18 mouse cellular contexts compared by ENCODE assay signal in genomic region chr16:51811073-51811472, GRCm38 (mm10).
"Had no signal": no experiment of that assay in that cellular context is flagged by ENCODE, and none has a peak within 500 bp of the region (broad histone marks: within the 10 kb centered on the region; RNA-seq: fewer than 3 reads in every experiment).

No protein-coding gene starts in this region.

- ATAC-seq: liver, postnatal 0 days; midbrain, embryonic 13.5 days; midbrain, embryonic 15.5 days had no signal

- H3K9ac ChIP-seq: liver, embryonic 13.5 days; liver, embryonic 15.5 days; liver, postnatal 0 days; lung, embryonic 15.5 days; midbrain, embryonic 13.5 days; midbrain, embryonic 15.5 days; neural tube, embryonic 12.5 days; stomach, embryonic 15.5 days had no signal

- H3K4me2 ChIP-seq: liver, embryonic 11.5 days; liver, embryonic 13.5 days; liver, embryonic 15.5 days; lung, embryonic 15.5 days; midbrain, embryonic 11.5 days; midbrain, embryonic 13.5 days; midbrain, embryonic 15.5 days; neural tube, embryonic 12.5 days; stomach, embryonic 15.5 days had no signal

- H3K4me1 ChIP-seq: liver, embryonic 13.5 days; liver, embryonic 15.5 days; lung, embryonic 15.5 days; midbrain, embryonic 13.5 days; midbrain, embryonic 15.5 days; neural tube, embryonic 12.5 days; stomach, embryonic 15.5 days had no signal

- H3K4me3 ChIP-seq: liver, embryonic 13.5 days; liver, embryonic 15.5 days; lung, embryonic 15.5 days; megakaryocyte, embryonic 14.5 days; midbrain, embryonic 13.5 days; midbrain, embryonic 15.5 days; neural tube, embryonic 12.5 days; stomach, embryonic 15.5 days had no signal

- H3K36me3 ChIP-seq: liver, embryonic 13.5 days; liver, embryonic 15.5 days; lung, embryonic 15.5 days; midbrain, embryonic 13.5 days; midbrain, embryonic 15.5 days; neural tube, embryonic 12.5 days; stomach, embryonic 15.5 days had no signal

- H3K9me3 ChIP-seq: liver, embryonic 13.5 days; liver, embryonic 15.5 days; lung, embryonic 15.5 days; midbrain, embryonic 13.5 days; midbrain, embryonic 15.5 days; neural tube, embryonic 12.5 days; stomach, embryonic 15.5 days had no signal

- H3K27me3 ChIP-seq: liver, embryonic 13.5 days; liver, embryonic 15.5 days; lung, embryonic 15.5 days; megakaryocyte, embryonic 14.5 days; midbrain, embryonic 13.5 days; midbrain, embryonic 15.5 days; neural tube, embryonic 12.5 days; stomach, embryonic 15.5 days had no signal

- DNase-seq: liver, embryonic 13.5 days; liver, postnatal 0 days; lung, postnatal 36 days; right cerebral cortex, postnatal 14 days; thymus, adult 2 months; thymus, postnatal 25 days; thymus, postnatal 4 days had no signal

- H3K27ac ChIP-seq: liver, embryonic 13.5 days; liver, embryonic 15.5 days; lung, embryonic 15.5 days; macrophage; midbrain, embryonic 13.5 days; midbrain, embryonic 15.5 days; neural tube, embryonic 12.5 days; stomach, embryonic 15.5 days; stomach, postnatal 0 days had no signal
